Mouse (Mus musculus) frontal cortex, adult 2 months (tissue): ENCODE results near the gene Utp3. TPM values are rescaled to one million over a fixed set of nuclear protein-coding genes. Genes with fewer than 3 reads are reported as not detected.

ENCODE experiments used
- DNase-seq, 2 experiments: peaks; one replicate each; pipeline ENCODE4 v3.0.0; 2022; ENCODE audit warnings: low spot score in 1 of 2; ENCODE audit errors: extremely low spot score in 1 of 2
- polyA plus RNA-seq: library from polyadenylated mRNA; depleted of rRNA; stranded (reverse); fragments of >200 nt; gene quantifications from 2 replicates; pipeline ENCODE4 v1.2.3, GENCODE M21; 2012; rRNA removed

Gene Utp3
- polyA plus RNA-seq, 1 experiment: 29.9 TPM

DNA sequence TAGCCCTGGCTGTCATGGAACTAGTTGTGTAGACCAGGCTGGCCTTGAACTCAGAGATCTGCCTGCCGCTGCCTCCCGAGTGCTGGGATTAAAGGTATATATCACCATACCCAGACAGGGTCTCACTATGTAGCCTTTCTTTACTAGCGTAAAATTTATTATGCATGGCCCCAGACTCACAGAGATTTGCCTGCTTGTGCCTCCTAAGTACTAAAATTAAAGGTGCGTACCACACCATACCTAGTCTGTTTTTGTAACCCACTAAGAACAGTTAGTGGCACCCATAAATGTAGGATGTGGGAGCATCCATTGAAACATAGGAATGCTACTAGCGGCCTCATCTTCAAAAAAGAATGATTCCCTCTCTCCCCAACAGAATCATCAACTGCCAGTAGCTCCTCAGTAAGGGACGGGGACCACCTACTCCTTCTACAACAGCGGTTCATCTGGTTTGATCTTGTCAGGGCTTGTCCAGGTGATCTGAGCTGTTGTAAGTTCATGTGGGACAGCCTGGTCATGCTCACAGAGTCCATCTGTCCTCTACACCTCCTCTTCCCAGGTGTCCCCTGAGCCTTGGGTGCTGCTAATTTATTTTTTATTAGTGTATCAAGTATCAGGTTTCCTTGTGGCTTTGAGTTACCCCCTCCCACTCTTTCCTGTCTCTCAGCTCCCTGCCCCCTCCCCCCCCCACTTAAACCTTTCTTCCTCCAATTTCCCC lies 50.5 kb downstream of the Utp3 start:
- DNase-seq: no peak

Other genes with a start within 250 kb of the Utp3 start
- not detected in 2 replicates for gene Prol1, start 237.2 kb upstream of the Utp3 start, polyA plus RNA-seq
- not detected in 2 replicates for gene Amtn, start 178.4 kb upstream of the Utp3 start, polyA plus RNA-seq
- not detected in 2 replicates for gene Ambn, start 98.5 kb upstream of the Utp3 start, polyA plus RNA-seq
- gene Enam, start 66.5 kb upstream of the Utp3 start, polyA plus RNA-seq: not detected in 2 replicates
- 1.6 and 1.7 TPM in 2 replicates for gene Jchain, start 26.6 kb upstream of the Utp3 start, polyA plus RNA-seq
- gene Rufy3, start 10.6 kb downstream of the Utp3 start, polyA plus RNA-seq: 104 and 113 TPM in 2 replicates
- 80.3 and 82.5 TPM in 2 replicates for gene Grsf1, start 121.7 kb downstream of the Utp3 start, polyA plus RNA-seq
- 12.4 and 13.2 TPM in 2 replicates for gene Mob1b, start 166.4 kb downstream of the Utp3 start, polyA plus RNA-seq
- 16.0 and 17.1 TPM in 2 replicates for gene Dck, start 210.5 kb downstream of the Utp3 start, polyA plus RNA-seq